Mouse (Mus musculus) heart, postnatal 0 days (tissue): Measurements from ENCODE around the gene Slc7a7.

Experiments used
- CTCF ChIP-seq: IDR thresholded peaks from 2 replicates; pipeline ENCODE4 v1.5.1; 2016; ENCODE audit warnings: antibody characterized with exemption, control low read depth, low read depth
- EP300 ChIP-seq: IDR thresholded peaks from 2 replicates; pipeline ENCODE4 v1.6.1; 2016; ENCODE audit warnings: antibody characterized with exemption, low read depth

- TF ChIP-seq CTCF, result no peak
- no peak for TF ChIP-seq EP300
Measured at GRCm38 (mm10) chr14:54385968-54386618, 31.5 kb downstream of the Slc7a7 start.
